ENCODE assay signal across 8 mouse cellular contexts in the genomic region with DNA sequence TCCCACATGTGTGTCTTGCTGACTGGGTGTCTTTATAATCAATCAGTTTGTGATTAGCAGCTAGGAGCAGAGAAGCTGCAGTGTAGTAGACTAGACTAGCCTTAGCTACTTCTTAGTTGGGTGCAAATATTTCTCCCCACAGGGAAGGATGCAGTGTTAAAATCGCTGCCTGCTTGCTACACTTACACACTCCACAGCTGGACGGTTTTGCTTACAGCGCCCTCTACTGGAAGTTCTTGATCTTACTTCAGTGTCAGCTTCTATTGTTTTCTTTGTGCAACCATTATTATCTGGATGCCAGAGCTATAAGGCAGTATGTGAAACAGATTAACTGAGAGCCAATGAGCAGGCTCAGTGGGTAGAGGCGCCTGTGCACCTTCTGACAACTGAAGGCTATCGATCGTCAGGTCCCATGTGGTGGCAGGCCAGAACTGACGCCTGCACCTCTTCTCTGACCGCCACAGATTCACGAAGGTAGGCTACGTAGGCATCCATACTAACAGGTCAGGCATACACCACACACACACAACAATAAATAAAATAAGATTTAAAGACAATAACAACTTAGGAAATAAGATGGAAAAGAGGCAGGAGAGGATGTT. TPM values are rescaled to one million over a fixed set of nuclear protein-coding genes. Genes with fewer than 3 reads are reported as not detected.
A peak's percentile ranks its signal among the peaks of the same experiment; 100 is the strongest.
DNase-seq lines count a peak whose midpoint lies in the region; ATAC-seq and TF ChIP-seq lines count a peak whose summit lies in the region.

No protein-coding gene starts in this region.

- H3K36me3 ChIP-seq in hindbrain, embryonic 13.5 days: no peaks in the 10 kb centered on the region

- no peak overlapping the region for H3K27ac ChIP-seq in cortical plate, adult 2 months (ENCODE audit: insufficient read depth, low read length)
- H3K27ac ChIP-seq in hindbrain, embryonic 13.5 days: no peak overlapping the region

- peak; percentile 72 for ATAC-seq in hindbrain, embryonic 13.5 days (ENCODE audit: low FRiP score)

- intact Hi-C loops in heart, postnatal 10 days (cut with DNase I): no loop called here

- no peak overlapping the region for H3K4me3 ChIP-seq in cortical plate, adult 2 months (ENCODE audit: insufficient read depth, low read length)
- H3K4me3 ChIP-seq in hindbrain, embryonic 13.5 days: no peak overlapping the region

- H3K9me3 ChIP-seq in hindbrain, embryonic 13.5 days: no peaks in the 10 kb centered on the region

- H3K4me1 ChIP-seq in cortical plate, adult 2 months (ENCODE audit: control insufficient read depth, insufficient read depth, low read length): no peaks in the 10 kb centered on the region
- no peaks in the 10 kb centered on the region for H3K4me1 ChIP-seq in hindbrain, embryonic 13.5 days (replicated peaks)

- no peaks in the 10 kb centered on the region for H3K27me3 ChIP-seq in hindbrain, embryonic 13.5 days

- peak; percentile 8 to 20 for DNase-seq in heart, postnatal 10 days
- DNase-seq in heart, postnatal 4 days: no peak
- peak; percentile 11 to 39 for DNase-seq in CD8-positive naive resting alpha-beta T cell, adult 2 months (ENCODE audit: low read depth in 2 of 2, low spot score in 2 of 2)
- DNase-seq in lung, postnatal 14 days: peak; percentile 24
- DNase-seq in urinary bladder, postnatal 14 days (ENCODE audit: low spot score): no peak
- no peak for DNase-seq in urinary bladder, adult 2 months (ENCODE audit: low spot score)

- 65% methylated on average over 10 of the region's 10 CpGs for whole genome bisulfite sequencing in hindbrain, embryonic 13.5 days

- TF ChIP-seq POLR2A in cortical plate, adult 2 months (IDR thresholded peaks at IDR 0.05; ENCODE audit: extremely low read depth, insufficient read depth, low read length): no peak

- no peak overlapping the region for H3K9ac ChIP-seq in hindbrain, embryonic 13.5 days

- H3K4me2 ChIP-seq in hindbrain, embryonic 13.5 days: no peak overlapping the region

- TF ChIP-seq CTCF in cortical plate, adult 2 months (IDR thresholded peaks at IDR 0.05; ENCODE audit: extremely low read depth, insufficient read depth, low read length): peak; percentile 50; the same call in 1 of the 2 replicates

RNA-seq across cellular contexts. Expression of gene Ccdc59, which starts 6.1 kb away (rescaled TPM):
- 10 to 100 TPM; 12.0 to 14.4 TPM for total RNA-seq in heart, postnatal 10 days (2021)
- total RNA-seq in heart, postnatal 4 days (2021): 10 to 100 TPM; 15.4 to 15.7 TPM
- 24.2 and 24.6 TPM in 2 replicates for polyA plus RNA-seq in cortical plate, adult 2 months (2012; rRNA removed)
- polyA plus RNA-seq in hindbrain, embryonic 13.5 days (2015; fragmentation: Nextera tagmentation; extraction: Ambion mirVana): 48.1 and 50.2 TPM in 2 replicates
- 21.6 and 25.5 TPM in 2 replicates for polyA plus RNA-seq in urinary bladder, adult 2 months (2012; rRNA removed)

RNA-seq across cellular contexts. Expression of gene Mettl25, which starts 6.5 kb away (rescaled TPM):
- total RNA-seq in heart, postnatal 10 days (2021): 1 to 10 TPM; 7.1 to 7.5 TPM
- 1 to 10 TPM; 8.2 to 9.1 TPM for total RNA-seq in heart, postnatal 4 days (2021)
- polyA plus RNA-seq in cortical plate, adult 2 months (2012; rRNA removed): 9.0 and 9.1 TPM in 2 replicates
- polyA plus RNA-seq in hindbrain, embryonic 13.5 days (2015; fragmentation: Nextera tagmentation; extraction: Ambion mirVana): 14.4 and 14.5 TPM in 2 replicates
- 5.5 and 6.4 TPM in 2 replicates for polyA plus RNA-seq in urinary bladder, adult 2 months (2012; rRNA removed)

Comparison
In these comparisons a context has a peak if more than half of its experiments do, and no peak if none do; other contexts are left out.
1. DNase-seq: peak in heart, postnatal 10 days (2 of 2), CD8-positive naive resting alpha-beta T cell, adult 2 months (2 of 2) and lung, postnatal 14 days (single experiment); none in heart, postnatal 4 days (single experiment), urinary bladder, postnatal 14 days (single experiment) and urinary bladder, adult 2 months (single experiment).